Mouse (Mus musculus) ovary, adult 18-20 months (tissue): Measurements from ENCODE around the gene Gm609.
"Not testable (repeated sequence)": the region's sequence is repeated elsewhere in the genome, so short reads cannot be mapped to it uniquely, and the experiment has no call there.

Source experiments
- DNase-seq: peaks from one replicate; pipeline ENCODE4 v3.0.0; 2022; ENCODE audit warnings: low spot score, mixed read lengths

Gene Gm609

DNA sequence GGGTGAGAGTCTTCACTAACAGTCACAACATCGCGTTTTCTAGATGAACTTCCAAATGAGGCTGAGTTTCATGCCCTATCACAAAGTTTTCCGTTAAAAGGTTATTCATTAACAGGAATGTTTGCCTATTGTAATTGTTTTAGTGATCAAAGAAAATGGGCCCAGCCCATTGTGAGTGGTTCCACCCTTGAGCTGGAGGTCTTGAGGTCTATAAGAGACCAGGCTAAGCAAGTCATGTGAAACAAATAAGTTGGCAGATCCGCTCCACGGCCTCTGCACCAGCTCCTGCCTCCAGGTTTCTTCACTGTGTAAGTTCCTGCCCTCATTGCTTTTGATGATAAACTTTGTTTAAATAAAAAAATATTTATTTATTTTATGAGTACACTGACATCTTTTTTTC is at the start of gene Gm609:
Gene Gm609, minus strand, starts transcription at position 43 of the 400 bp plus-strand sequence.
- no peak for DNase-seq

DNA sequence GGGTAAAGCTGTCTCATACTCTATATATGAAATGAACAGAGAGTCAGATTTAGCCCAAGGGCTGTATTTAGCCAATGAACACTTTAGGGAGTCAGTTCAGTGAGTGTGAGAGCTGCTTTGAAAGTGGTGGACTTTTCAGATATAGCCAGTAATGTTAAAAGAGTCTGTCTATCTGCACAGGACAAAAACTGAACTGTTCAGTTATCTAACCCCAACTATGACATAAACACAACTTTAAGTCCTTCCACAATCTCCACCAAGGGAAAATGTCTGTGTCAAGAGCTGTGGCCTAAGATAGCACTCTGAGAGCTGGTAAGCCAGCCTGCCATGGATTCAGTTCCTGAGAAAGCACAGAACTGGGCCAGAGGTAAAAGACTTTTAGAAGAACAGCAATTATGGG is 49.3 kb upstream of the Gm609 start:
- no peak for DNase-seq

DNA sequence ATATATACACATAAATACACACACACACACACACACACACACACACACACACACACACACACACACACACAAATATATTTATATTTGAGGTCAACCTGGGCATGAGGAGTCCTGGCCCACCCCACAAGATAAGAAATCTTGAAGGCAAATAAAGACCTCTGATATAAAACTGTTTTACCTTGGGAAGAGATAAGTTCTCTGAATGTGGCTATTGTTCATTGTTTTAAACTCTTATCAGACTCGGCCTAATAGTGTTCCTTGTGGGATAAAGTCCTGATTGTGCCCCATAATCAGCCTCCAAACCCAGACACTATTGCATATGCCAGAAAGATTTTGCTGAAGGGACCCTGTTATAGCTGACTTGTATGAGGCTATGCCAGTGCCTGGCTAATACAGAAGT is 45.6 kb upstream of the Gm609 start:
- not testable (repeated sequence) for DNase-seq

DNA sequence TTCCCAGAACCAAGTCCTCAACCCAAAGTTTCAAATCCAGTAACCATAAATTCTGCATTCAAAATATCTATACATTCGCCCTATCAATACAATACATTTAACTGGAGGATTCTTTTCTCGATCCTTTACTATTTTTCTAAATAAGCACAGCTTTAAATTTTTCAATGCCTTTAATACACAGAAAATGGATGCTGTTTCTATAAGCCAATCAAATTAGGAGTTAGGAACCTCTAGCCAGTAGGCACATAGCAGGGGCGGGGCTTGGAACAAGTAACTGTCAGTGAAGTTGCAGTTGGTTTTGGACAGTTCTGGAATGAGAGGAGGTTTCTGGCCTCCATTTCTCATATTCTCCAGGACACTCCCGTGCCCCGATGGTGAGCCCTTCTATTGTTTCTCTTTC is 42.2 kb upstream of the Gm609 start, which contains the start of gene Slc9c1:
Gene Slc9c1, plus strand, starts transcription at position 301 of the 400 bp plus-strand sequence.
- DNase-seq, result no peak

DNA sequence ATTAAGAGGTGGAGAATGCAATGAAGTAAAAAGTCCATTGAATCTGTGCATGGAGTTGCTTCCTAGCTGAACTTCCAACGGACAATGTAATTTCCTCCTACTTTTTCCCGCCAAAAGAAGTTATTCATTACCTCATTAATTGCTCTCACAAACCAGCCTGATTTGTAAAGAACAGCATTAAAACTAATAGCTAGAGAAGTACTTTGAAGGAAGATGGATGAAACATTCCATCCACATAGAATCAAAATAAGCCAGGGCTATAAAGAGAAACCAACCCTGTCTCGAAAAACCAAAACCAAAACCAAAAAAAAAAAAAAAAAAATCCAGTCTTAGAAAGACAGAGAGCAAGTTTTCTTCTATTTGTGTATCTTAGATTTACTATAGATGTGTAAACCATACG is 39.2 kb upstream of the Gm609 start, which contains the start of gene Gm17783:
Gene Gm17783, minus strand, starts transcription at position 101 of the 400 bp plus-strand sequence.
- no peak for DNase-seq

DNA sequence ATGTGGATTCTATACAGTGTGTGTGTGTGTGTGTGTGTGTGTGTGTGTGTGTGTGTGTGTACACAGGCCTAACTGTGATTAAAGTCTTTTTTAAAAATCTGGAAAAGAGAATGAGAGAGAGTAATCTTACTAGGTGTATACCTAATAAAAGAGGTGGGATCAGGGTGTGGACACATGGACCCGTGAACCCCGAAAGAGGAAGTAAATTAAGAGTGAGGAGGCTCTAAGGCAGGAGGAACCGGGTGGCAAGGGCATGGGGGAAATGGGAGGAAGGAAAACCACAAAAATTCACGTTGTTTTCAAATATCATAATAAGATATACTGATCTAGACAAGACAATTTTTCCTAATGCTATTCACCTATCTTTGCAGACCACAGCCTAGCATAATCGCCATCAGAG is 32.8 kb upstream of the Gm609 start:
- DNase-seq, result no peak

DNA sequence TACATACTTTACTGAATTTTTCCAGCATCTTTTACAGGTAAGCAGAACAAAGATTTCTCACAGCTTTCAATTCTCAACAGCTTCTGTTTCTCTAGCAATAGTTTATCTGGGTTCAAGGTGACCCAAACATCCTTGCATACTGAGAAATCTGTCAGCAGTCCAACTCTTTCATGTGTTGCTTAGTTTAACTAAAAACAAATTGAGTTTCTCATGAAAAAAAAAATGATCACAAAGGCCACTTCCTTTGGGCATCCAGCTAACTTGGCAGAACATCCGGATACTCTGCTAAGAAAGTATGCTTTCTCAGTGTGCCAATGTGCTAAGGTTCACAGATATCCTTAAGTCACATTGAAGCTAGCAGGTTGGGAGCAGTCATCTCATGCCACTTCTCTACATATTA is 2.6 kb upstream of the Gm609 start:
- DNase-seq, result no peak

DNA sequence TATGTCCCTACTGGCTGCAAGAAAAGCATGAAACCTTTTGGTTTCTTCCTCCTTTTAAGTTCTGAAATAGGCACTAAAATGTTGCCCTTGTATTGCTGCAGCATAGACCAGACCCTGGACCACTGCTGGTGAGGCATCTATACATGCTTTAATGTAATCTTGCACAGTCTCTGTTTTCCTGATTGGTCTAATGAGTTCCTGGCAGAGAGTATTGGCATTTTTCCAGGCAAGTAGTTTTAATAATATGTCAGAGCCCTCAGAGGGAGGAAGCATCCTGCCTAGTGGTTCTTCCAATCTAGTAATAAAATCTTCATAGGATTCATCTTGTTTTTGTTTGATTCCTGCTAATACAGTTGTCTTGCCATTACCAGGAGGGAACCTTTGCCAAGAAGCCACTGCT is 15.8 kb downstream of the Gm609 start:
- no peak for DNase-seq

DNA sequence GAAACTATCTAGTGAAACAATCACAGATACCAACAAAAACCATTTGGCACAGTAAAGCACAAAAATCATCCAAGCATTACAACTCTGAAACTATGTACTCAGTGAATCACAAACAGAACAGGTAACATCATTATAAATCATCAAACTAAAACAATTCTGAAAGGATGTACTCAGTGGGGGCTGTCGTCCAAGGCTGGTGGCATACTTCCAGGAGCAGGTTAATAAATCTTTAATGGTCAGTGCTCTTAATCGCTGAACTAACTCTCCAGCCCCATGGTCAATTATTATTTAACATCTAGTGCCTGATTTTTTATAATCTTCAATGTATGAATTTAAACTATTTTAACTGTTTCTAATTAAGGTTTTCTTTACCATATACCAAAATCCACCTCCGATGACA is 20.9 kb downstream of the Gm609 start:
- peak; percentile 2 for DNase-seq

DNA sequence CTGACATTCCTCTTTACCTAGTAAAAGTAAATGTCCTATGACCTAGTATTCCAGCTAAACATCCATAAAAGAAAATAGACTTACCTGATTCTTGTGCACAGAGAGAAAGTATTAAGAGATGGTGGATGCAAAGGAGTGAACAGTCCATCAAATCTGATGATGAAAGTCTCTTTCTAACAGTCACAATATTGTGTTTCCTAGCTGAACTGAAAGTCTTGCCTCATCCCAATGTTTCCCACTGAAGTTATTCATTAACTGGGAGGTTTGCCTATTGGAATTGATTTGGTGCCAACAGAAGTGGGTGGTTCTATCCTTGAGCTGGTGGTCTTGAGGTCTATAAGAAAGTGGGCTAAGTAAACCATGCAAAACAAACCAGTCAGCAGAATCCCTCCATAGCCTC is 38.0 kb downstream of the Gm609 start:
- DNase-seq, result no peak

DNA sequence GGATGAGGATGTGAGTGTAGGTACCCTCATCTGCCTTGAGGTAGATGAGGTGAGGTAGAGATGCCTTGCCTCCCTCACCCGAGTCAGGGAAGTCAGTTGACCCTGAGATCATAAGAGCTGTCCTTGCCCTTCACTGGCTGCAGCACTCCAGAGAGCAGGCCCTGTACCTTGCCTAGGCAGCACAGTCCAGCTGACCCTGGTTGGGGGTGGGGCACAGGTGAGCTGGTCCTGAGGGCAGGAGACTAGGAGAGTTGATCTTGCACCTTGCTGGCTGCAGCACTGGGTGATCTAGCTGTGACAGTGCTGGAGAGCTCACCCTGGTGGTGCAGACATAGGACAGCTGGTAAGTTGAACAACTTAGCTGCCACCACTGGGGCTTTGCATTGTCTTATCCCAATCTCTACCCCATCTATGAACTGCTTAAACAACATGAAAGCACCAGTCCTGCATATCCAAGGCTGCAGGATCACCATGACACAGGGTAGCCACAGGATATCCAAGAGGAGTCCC is 55.5 kb downstream of the Gm609 start:
- DNase-seq, result no peak

DNA sequence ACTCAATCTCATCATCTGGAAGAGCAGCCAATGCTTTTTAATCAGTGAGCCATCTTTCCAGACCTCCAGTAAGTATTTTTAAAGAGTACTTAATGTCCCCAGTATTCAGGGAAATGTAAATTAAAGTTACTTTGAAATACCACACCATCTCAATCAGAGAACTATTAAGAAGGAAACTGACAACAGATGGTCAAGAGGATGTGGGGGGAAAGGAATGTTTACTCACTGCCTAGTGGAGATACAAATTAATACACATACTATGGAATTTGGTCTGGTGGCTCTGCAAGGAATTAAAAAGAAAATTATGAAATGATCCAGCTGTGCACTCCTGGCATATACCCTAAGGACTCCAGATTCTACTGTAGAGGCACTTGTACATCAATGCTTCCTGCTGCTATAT is 57.2 kb downstream of the Gm609 start:
- no peak for DNase-seq

DNA sequence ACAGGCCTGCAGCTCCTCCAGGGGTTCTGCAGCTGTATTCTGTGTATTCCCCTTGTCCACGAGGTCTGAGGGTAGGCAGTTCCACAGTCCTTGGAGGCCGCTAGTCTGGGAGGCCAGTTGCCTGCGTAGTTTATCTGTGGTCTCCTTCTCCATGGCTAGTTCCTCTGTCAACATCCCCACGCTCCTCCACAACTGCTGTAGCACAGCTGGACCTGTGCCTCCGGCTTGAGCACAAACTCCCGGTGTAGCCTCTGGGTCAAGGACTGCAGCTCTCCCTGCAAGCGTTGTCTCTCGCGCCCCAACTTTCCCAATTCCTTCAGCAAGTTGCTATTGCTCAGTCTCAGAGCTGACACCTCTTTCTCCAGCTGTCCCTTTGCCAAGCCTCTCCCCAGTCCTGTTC is 65.1 kb downstream of the Gm609 start:
- DNase-seq, result peak; percentile 32

DNA sequence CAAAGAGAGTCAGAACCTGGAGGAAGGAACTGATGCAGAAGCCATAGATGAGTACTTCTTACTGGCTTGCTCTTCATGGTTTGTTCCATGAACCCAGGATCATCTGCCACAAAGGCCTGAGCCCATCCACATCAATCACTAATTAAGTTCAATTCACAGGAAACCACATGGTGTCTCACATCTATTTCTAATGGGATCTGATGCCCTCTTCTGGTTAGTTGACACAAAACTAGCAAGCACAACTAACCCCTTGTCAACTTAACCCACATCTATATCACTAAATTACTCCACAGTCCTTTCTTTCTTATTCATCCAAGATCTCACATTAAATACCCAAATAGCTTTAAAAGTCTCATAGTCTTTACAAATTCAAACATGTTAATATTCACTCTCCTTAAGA is 79.3 kb downstream of the Gm609 start:
- DNase-seq, result no peak

DNA sequence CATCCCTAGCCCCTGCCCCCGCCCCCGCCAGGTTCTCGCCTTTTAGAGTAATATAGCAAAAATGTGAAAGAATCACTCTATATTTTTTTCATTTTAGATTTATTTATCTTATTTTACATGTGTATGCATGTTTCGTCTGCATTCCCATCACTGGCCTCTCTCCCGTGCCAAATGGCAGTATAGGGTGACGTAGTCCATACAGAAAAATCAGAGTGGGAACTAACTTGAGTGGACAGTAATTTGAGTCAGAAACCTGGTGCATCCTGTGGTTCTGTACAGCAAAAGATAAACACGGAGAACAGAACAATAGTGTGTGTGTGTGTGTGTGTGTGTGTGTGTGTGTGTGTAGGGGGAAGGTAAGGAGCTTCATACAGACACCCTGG is 83.7 kb downstream of the Gm609 start:
- not testable (repeated sequence) for DNase-seq

DNA sequence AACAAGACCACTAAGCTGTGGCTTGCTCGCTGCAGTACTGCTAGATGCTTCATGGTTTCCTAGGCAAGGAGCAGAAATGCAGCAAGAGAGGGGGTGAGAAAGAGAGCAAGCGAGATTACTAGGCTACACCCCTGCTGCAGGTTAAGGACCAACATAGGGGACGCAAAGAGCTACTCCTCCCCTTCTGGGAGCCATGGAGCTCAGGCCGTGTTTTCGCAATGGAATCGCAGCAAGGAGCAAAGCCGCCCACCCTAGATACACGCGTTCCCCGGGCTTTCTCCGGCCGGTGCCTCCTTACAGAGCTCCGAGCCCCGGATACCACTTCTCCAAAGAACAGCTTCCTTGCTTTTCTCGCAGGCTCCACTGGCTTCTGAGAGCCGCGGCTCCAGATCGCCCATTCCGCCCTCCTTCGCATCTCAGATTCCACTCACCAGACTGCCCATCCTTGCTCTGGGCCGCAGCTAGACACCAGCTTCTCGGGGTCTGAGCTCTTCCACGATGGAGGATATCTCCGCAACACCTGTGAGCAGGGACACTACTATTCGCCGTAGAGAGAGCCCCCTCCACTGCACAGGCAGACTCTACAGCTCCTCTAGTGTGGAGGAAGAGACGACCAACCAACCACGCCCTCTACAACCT is 84.2 kb downstream of the Gm609 start, which contains the start of gene Cd200:
Gene Cd200, minus strand, starts transcription at position 629 of the 639 bp plus-strand sequence.
- peak; percentile 34 for DNase-seq

DNA sequence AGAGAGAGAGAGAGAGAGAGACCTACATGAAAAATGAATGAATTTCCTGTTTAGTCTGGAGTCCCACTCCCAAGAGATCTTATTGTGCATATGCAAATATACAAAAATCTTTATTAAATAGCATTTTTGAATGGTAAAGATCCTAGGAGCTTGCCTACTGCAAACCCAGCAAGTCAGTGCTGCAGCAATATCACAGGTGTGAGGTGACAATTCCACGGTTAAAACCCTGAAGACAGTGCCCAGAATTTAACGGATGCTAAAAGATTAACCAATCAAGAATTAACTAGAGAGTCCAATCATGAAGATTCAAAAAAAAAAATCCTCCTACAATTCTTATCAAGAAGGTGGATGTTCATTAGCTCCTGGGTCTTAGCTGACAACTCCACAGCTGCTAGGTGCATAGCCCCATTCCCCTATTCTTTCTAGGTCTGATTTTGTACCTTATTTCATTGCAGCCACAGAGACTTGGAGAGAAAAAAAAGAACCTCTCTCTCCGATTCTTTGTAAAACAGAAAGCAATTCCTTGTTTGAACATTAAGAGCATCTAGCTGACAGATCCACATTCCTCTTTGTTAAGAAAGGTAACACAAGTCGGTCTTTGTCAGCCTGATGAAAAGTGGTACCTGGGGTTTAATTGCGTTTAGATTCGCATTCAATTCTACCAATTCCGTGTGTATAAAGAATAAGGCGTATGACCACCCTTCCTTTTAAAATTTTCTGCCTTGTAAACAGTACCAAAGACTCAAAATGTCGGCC is 84.9 kb downstream of the Gm609 start:
- DNase-seq, result no peak

DNA sequence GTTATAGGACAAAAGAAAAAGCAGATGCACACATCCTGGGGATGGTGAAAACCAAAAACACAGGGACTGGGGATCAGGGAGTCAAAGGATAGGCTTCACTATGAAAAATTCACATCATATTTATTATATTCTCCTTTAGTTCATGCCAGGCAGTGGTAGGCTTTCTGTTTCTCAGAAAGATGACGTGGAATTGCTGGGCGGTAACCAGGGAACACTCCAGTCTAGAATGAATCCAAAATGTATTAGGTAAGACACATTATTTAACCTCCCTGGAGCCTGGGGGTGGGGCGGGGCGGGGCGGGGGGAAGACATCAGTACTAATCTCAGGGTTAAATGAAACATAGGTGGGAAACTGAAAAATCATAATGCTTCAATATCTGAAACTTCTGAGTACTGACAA is 85.7 kb downstream of the Gm609 start:
- DNase-seq, result no peak

DNA sequence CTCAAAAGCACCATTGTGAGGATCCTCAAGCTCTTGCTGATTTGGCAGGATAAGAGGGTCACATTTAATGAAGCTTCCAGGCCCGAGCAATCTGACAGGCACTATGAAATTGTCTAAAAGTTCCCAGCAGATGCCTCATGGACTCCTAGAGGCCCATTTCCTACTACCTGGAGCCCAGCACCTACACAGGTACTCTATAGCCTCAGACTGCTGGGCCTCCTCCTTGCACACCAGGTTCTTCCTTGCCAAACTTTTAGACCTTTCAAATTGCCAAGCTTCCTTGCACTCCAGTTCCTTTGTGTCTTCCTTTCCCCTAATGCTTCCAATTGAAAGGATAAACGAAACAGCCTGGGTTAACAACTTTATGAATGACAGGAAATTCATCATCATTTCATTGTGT is 89.8 kb downstream of the Gm609 start:
- DNase-seq, result no peak

DNA sequence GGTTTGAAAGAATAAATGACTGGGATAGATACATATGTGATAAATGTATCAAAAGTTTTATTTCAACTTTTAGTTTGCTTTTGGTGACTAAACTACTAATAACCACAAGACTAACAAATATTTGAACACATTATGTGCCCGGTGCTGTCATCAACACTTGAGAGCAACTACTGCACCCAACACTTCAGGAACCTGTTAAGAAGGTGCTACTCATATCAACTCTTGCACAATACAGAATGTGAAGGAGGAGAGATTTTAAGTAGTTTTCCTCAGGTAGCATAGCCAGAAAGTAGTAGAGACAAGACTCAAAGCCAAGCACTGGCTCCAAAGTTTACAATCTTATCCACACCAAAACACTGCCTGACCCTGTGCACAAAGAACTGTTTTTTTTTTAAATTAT is 90.7 kb downstream of the Gm609 start:
- DNase-seq, result no peak

DNA sequence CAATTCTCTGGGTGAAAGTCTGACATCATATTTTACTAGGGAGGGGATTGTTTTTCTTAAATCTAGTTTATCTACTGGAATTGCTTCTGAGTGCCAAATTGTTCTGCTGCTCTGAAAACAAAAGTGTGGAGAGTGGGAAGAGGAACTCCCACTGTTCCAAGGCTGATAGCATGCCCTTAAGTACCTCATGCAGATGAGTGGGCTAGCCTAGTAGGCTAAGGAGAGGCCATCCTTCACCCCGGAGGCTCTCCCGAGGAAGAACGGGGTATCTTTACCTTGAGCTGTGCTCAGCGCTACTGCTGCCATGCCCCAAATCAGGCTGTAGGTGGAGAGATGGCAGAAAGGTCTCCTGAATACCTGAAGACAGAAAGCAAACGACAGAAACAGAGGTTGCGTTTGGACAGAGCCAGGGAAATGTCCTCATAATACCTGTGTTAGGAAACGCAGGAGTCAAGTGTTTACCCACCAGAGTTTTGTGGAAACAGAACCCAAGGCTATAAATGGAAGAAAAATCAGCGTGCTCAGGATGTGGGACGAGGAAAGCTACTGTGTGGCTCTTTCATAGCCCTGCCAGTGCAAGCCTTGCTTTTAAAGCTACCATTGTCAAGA is 92.7 kb downstream of the Gm609 start:
- DNase-seq, result peak; percentile 26

DNA sequence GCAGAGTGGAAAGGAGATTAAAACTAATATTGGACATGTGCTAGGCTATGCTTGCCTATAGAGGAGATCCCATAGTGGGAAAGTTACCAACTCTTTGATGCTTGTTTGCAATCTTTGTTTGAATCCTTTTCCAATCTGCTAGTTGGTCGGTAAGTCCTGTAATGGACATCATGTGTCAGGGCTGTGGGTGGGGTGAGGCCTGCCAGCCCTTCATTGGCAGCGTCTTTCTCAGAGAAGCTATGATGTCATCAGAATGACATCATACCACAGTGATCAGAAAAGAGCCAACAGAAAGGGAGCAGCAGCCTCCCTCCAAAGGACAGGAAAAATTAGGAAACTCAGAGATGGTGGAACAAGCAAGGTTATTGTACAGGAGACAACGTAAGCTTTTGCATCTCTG is 93.4 kb downstream of the Gm609 start:
- no peak for DNase-seq

DNA sequence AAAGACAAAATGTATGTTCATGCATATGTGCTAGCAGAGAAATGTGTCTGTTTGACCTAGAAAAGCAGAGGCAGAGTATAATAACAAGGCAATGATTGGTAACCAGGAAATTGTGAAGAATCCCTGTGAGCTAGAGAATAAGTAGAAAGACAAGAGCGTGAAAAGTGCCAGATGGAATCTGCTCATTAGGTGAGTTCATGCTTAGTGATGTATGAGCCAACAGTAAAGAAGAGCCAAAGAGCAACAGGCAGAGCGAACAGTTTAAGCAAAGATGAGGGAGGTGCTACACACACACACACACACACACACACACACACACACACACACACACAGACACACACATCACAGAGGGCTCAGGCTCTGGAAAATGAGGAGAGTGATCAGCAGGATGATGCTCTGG is 95.3 kb downstream of the Gm609 start:
- no peak for DNase-seq
